Mouse (Mus musculus): Measurements from ENCODE around the gene Atf3.

DNA sequence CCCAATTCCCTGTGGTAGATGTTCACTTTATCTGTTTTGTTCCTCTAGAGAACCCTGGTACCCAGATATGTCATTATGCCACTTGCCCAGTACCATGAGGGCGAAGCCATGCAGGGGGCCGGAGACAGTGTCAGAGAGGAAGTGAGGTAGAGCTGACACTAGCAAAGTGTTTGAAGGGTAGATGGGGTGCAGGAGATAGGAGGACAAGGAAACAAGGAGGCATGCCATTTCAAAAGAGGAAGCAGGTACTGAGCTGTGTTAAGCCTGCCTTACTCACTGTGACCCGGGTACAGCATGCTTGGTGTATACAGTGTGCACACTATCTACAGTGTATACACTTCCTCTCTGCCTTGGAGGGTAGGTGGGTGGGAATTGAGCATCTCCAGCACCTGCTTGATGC is 32.1 kb upstream of the Atf3 start:
- TF ChIP-seq CTCF (IDR thresholded peaks at IDR 0.05; ENCODE audit: control insufficient read depth, insufficient read depth, low read length) (no peak), POLR2A (IDR thresholded peaks at IDR 0.05; ENCODE audit: borderline replicate concordance, control insufficient read depth, low read depth, low read length) (no peak)
